Mouse (Mus musculus): ENCODE measurements around the gene Gm21256. TPM values are rescaled to one million over a fixed set of nuclear protein-coding genes. Genes with fewer than 3 reads are reported as not detected.
"Not testable (repeated sequence)": the region's sequence is repeated elsewhere in the genome, so short reads cannot be mapped to it uniquely, and the experiment has no call there.

Gm21256 gene
- not detected in 2 replicates for polyA plus RNA-seq (2016; fragmentation: Nextera tagmentation; extraction: Ambion mirVana)

- not testable (repeated sequence) for H3K9ac ChIP-seq; H3K4me3 ChIP-seq; H3K36me3 ChIP-seq; H3K27ac ChIP-seq; H3K4me1 ChIP-seq; ATAC-seq (ENCODE audit: low FRiP score); H3K27me3 ChIP-seq; H3K9me3 ChIP-seq (replicated peaks); H3K4me2 ChIP-seq (replicated peaks)
- no CpG with 5 or more reads among the region's 7 CpGs for WGBS
These were observed at the start of gene Gm21256 for GRCm38 (mm10) chrY:47450660-47451059. Gene Gm21256 (plus strand): TSS chrY:47450960.

Other genes starting within 250 kb of the Gm21256 start
- not detected in 2 replicates for gene Gm21170, start 240.1 kb downstream of the Gm21256 start, polyA plus RNA-seq (2016; fragmentation: Nextera tagmentation; extraction: Ambion mirVana)

Data from hindbrain, embryonic 12.5 days (tissue).